Mouse (Mus musculus) embryonic facial prominence, embryonic 14.5 days (tissue): ENCODE data around the gene Erbb3. TPM values are rescaled to one million over a fixed set of nuclear protein-coding genes. Genes with fewer than 3 reads are reported as not detected.
"Not testable (repeated sequence)": the region's sequence is repeated elsewhere in the genome, so short reads cannot be mapped to it uniquely, and the experiment has no call there.

ENCODE experiments used
- ATAC-seq: fragments of 200-750 bp; cut with Nextera tagmentation; 2 replicates; pipeline ENCODE4 v1.8.0; 2017; ENCODE audit warnings: low read depth, moderate number of reproducible peaks, moderate TSS enrichment
- DNase-seq: peaks from one replicate; pipeline ENCODE4 v3.0.0-alpha.2; 2015; ENCODE audit warnings: low spot score
- H3K27ac ChIP-seq: fragments of 300-500 bp; sonication (generic); replicated peaks from 2 replicates; pipeline ENCODE4 v1.5.1; 2014; ENCODE audit warnings: low read depth, mild to moderate bottlenecking, low read length, moderate library complexity
- H3K27me3 ChIP-seq: fragments of 300-500 bp; sonication (generic); replicated peaks from 2 replicates; pipeline ENCODE4 v1.6.1; 2014; ENCODE audit warnings: low read length; ENCODE audit not compliant: control insufficient read depth, insufficient read depth
- H3K36me3 ChIP-seq: fragments of 300-500 bp; sonication (generic); 2 replicates; pipeline ENCODE4 v1.6.1; 2014; ENCODE audit warnings: low read length, mixed read lengths; ENCODE audit not compliant: control insufficient read depth, insufficient read depth
- H3K4me1 ChIP-seq: fragments of 300-500 bp; sonication (generic); 2 replicates; pipeline ENCODE4 v1.6.1; 2014; ENCODE audit warnings: antibody characterized with exemption, low read length; ENCODE audit not compliant: control insufficient read depth, insufficient read depth
- H3K4me2 ChIP-seq: fragments of 300-500 bp; sonication (generic); 2 replicates; pipeline ENCODE4 v1.6.1; 2014; ENCODE audit warnings: low read depth, mild to moderate bottlenecking, low read length, moderate library complexity, mixed read lengths
- H3K4me3 ChIP-seq: fragments of 300-500 bp; sonication (generic); 2 replicates; pipeline ENCODE4 v1.5.1; 2014; ENCODE audit warnings: low read depth, mild to moderate bottlenecking, low read length
- H3K9ac ChIP-seq: fragments of 300-500 bp; sonication (generic); 2 replicates; pipeline ENCODE4 v1.6.1; 2014; ENCODE audit warnings: low read depth, mild to moderate bottlenecking, low read length, moderate library complexity, mixed read lengths
- H3K9me3 ChIP-seq: fragments of 300-500 bp; sonication (generic); 2 replicates; pipeline ENCODE4 v1.6.1; 2016; ENCODE audit warnings: low read length; ENCODE audit not compliant: control insufficient read depth
- WGBS: fragments of 180-500 bp; shearing (Covaris S2); extraction: QIAGEN DNeasy Blood & Tissue Kit; methylation state at CpG from one replicate; pipeline ENCODE4 v1.1.7; 2014; 5-methylcytosine and 5-hydroxymethylcytosine counted together
- polyA plus RNA-seq: library from polyadenylated mRNA; unstranded; fragments of >200 nt; fragmentation: Nextera tagmentation; extraction: Ambion mirVana; gene quantifications from 2 replicates; pipeline ENCODE4 v1.2.1, GENCODE M21; 2014

Erbb3 gene
- polyA plus RNA-seq, 1 experiment from 2014 or later, result 22.7 TPM

- WGBS, result under 1% methylated on average over 26 of the region's 46 CpGs
Measured at GRCm38 (mm10) chr10:128565206-128565787, 24.2 kb downstream of the Erbb3 start.

GRCm38 (mm10) chr10:128563544-128563943 is 25.9 kb downstream of the Erbb3 start:
- Histone ChIP-seq H3K9ac (no peak overlapping the region), H3K4me1 (peaks cover 8% of the 10 kb centered on the region), H3K9me3 (no peaks in the 10 kb centered on the region), H3K36me3 (peaks cover 53% of the 10 kb centered on the region), H3K4me2 (peak overlapping the region; percentile 78; the same call in 1 of the 2 replicates), H3K4me3 (peak overlapping the region; percentile 99; the same call in 1 of the 2 replicates), H3K27ac (no peak overlapping the region), H3K27me3 (no peaks in the 10 kb centered on the region)
- DNase-seq (no peak), ATAC-seq (no peak)
- WGBS, result 84% methylated on average over 6 of the region's 6 CpGs

More at GRCm38 (mm10) chr10:128565206-128565787, 24.2 kb downstream of the Erbb3 start:
- H3K27ac ChIP-seq, result peak overlapping the region; percentile 94
- peak overlapping the region; percentile 78 for H3K4me2 ChIP-seq
- peak; percentile 17 for ATAC-seq
- peaks cover 8% of the 10 kb centered on the region for H3K4me1 ChIP-seq
- H3K36me3 ChIP-seq, result peaks cover 40% of the 10 kb centered on the region
- no peaks in the 10 kb centered on the region for H3K27me3 ChIP-seq
- no peaks in the 10 kb centered on the region for H3K9me3 ChIP-seq
- peak overlapping the region; percentile 99 for H3K4me3 ChIP-seq
- H3K9ac ChIP-seq, result peak overlapping the region; percentile 97
- peak; percentile 29 for DNase-seq

GRCm38 (mm10) chr10:128556963-128557362 is 32.5 kb downstream of the Erbb3 start:
- Histone ChIP-seq H3K4me2 (no peak overlapping the region), H3K27me3 (no peaks in the 10 kb centered on the region), H3K36me3 (peaks cover 50% of the 10 kb centered on the region), H3K4me3 (no peak overlapping the region), H3K9me3 (no peaks in the 10 kb centered on the region), H3K4me1 (no peaks in the 10 kb centered on the region), H3K9ac (no peak overlapping the region), H3K27ac (no peak overlapping the region)
- WGBS, result 61% methylated on average over 6 of the region's 6 CpGs
- ATAC-seq (no peak), DNase-seq (no peak)

GRCm38 (mm10) chr10:128556286-128556685 is 33.2 kb downstream of the Erbb3 start:
- no peaks in the 10 kb centered on the region for H3K27me3 ChIP-seq
- H3K36me3 ChIP-seq, result peaks cover 43% of the 10 kb centered on the region
- no peak overlapping the region for H3K4me2 ChIP-seq
- H3K4me1 ChIP-seq, result no peaks in the 10 kb centered on the region
- ATAC-seq (no peak), DNase-seq (no peak)
- H3K9ac ChIP-seq, result no peak overlapping the region
- H3K9me3 ChIP-seq, result no peaks in the 10 kb centered on the region
- H3K4me3 ChIP-seq, result no peak overlapping the region
- no peak overlapping the region for H3K27ac ChIP-seq

GRCm38 (mm10) chr10:128555567-128555966 is 33.9 kb downstream of the Erbb3 start:
- not testable (repeated sequence) for DNase-seq, H3K4me1 ChIP-seq, H3K9me3 ChIP-seq, H3K27ac ChIP-seq, ATAC-seq, H3K9ac ChIP-seq, H3K27me3 ChIP-seq, H3K4me3 ChIP-seq, H3K4me2 ChIP-seq
- 90% methylated on average over 1 of the region's 1 CpGs for WGBS
- H3K36me3 ChIP-seq, result peaks cover 36% of the 10 kb centered on the region

GRCm38 (mm10) chr10:128550144-128550823 is 39.2 kb downstream of the Erbb3 start:
- not testable (repeated sequence) for H3K27me3 ChIP-seq, H3K36me3 ChIP-seq, DNase-seq, H3K4me2 ChIP-seq, H3K9ac ChIP-seq, ATAC-seq, H3K27ac ChIP-seq, H3K4me1 ChIP-seq, H3K9me3 ChIP-seq, H3K4me3 ChIP-seq
- WGBS, result 89% methylated on average over 11 of the region's 11 CpGs

- WGBS, result 72% methylated on average over 6 of the region's 6 CpGs
- H3K36me3 ChIP-seq, result peaks cover 12% of the 10 kb centered on the region
- not testable (repeated sequence) for ATAC-seq, H3K4me1 ChIP-seq, H3K27me3 ChIP-seq, H3K4me3 ChIP-seq, DNase-seq, H3K9ac ChIP-seq, H3K9me3 ChIP-seq
- 0 out of 2 replicates have a peak overlapping the region, but pooled peaks have one; percentile 85 for H3K4me2 ChIP-seq
- peak overlapping the region; percentile 71 for H3K27ac ChIP-seq
Measured at GRCm38 (mm10) chr10:128549682-128550057, 39.8 kb downstream of the Erbb3 start.

- DNase-seq, result peak; percentile 99
- ATAC-seq, result peak; percentile 91
- Histone ChIP-seq H3K27ac (peak within 1 kb of the TSS; percentile 99), H3K36me3 (peaks cover 18% of the 10 kb centered on the region), H3K27me3 (no peaks in the 10 kb centered on the region), H3K4me2 (peak within 1 kb of the TSS; percentile 85), H3K4me3 (peak within 1 kb of the TSS; percentile 83), H3K9me3 (no peaks in the 10 kb centered on the region), H3K4me1 (no peaks in the 10 kb centered on the region), H3K9ac (peak within 1 kb of the TSS; percentile 99)
- WGBS, result under 1% methylated on average over 29 of the region's 31 CpGs
Measured at GRCm38 (mm10) chr10:128548947-128549681, 40.3 kb downstream of the Erbb3 start, which contains the start of gene Rpl41. Gene Rpl41, minus strand, starts transcription at chr10:128549305.
